Mouse (Mus musculus): ENCODE measurements around the gene Gpr183. TPM values are rescaled to one million over a fixed set of nuclear protein-coding genes. Genes with fewer than 3 reads are reported as not detected.

The Gpr183 gene
- polyA plus RNA-seq, 1 experiment: 10.3 TPM

- Histone ChIP-seq H3K36me3 (ENCODE audit: control insufficient read depth, insufficient read depth, low read length) (peaks cover 14% of the 10 kb centered on the region), H3K27me3 (ENCODE audit: control insufficient read depth, insufficient read depth, low read length) (no peaks in the 10 kb centered on the region), H3K27ac (ENCODE audit: control insufficient read depth, insufficient read depth, low read length) (peak overlapping the region; percentile 92), H3K4me3 (ENCODE audit: control insufficient read depth, insufficient read depth, low read length) (no peak overlapping the region), H3K4me1 (replicated peaks; ENCODE audit: control insufficient read depth, insufficient read depth, low read length) (peaks cover 31% of the 10 kb centered on the region)
- DNase-seq: no peak
- TF ChIP-seq POLR2A (IDR thresholded peaks at IDR 0.05; ENCODE audit: control insufficient read depth, extremely low read depth, insufficient read depth, low read length, poor library complexity) (no peak), CTCF (IDR thresholded peaks at IDR 0.05; ENCODE audit: borderline replicate concordance, control insufficient read depth, extremely low read depth, insufficient read depth, low read length, poor library complexity) (no peak)
- 13% methylated on average over 8 of the region's 8 CpGs for WGBS
Measured at GRCm38 (mm10) chr14:121906341-121906991, 58.5 kb downstream of the Gpr183 start.

GRCm38 (mm10) chr14:121904754-121905153 is 60.2 kb downstream of the Gpr183 start:
- H3K4me3 ChIP-seq (ENCODE audit: control insufficient read depth, insufficient read depth, low read length): no peak overlapping the region
- 0 out of 2 replicates have a peak overlapping the region, but pooled peaks have one; percentile 4 for H3K27ac ChIP-seq (ENCODE audit: control insufficient read depth, insufficient read depth, low read length)
- peaks cover 32% of the 10 kb centered on the region for H3K4me1 ChIP-seq (replicated peaks; ENCODE audit: control insufficient read depth, insufficient read depth, low read length)
- no peak for DNase-seq
- H3K27me3 ChIP-seq (ENCODE audit: control insufficient read depth, insufficient read depth, low read length): no peaks in the 10 kb centered on the region
- peaks cover 9% of the 10 kb centered on the region for H3K36me3 ChIP-seq (ENCODE audit: control insufficient read depth, insufficient read depth, low read length)
- WGBS: 10% methylated on average over 3 of the region's 3 CpGs
- TF ChIP-seq CTCF (IDR thresholded peaks at IDR 0.05; ENCODE audit: borderline replicate concordance, control insufficient read depth, extremely low read depth, insufficient read depth, low read length, poor library complexity) (no peak), POLR2A (IDR thresholded peaks at IDR 0.05; ENCODE audit: control insufficient read depth, extremely low read depth, insufficient read depth, low read length, poor library complexity) (no peak)

- TF ChIP-seq POLR2A (IDR thresholded peaks at IDR 0.05; ENCODE audit: control insufficient read depth, extremely low read depth, insufficient read depth, low read length, poor library complexity) (no peak), CTCF (IDR thresholded peaks at IDR 0.05; ENCODE audit: borderline replicate concordance, control insufficient read depth, extremely low read depth, insufficient read depth, low read length, poor library complexity) (no peak)
- Histone ChIP-seq H3K4me3 (ENCODE audit: control insufficient read depth, insufficient read depth, low read length) (no peak overlapping the region), H3K36me3 (ENCODE audit: control insufficient read depth, insufficient read depth, low read length) (no peaks in the 10 kb centered on the region), H3K27me3 (ENCODE audit: control insufficient read depth, insufficient read depth, low read length) (no peaks in the 10 kb centered on the region), H3K27ac (ENCODE audit: control insufficient read depth, insufficient read depth, low read length) (peak overlapping the region; percentile 51; the same call in 1 of the 2 replicates), H3K4me1 (replicated peaks; ENCODE audit: control insufficient read depth, insufficient read depth, low read length) (peaks cover 40% of the 10 kb centered on the region)
- DNase-seq: no peak
- WGBS: 38% methylated on average over 7 of the region's 7 CpGs
Measured at GRCm38 (mm10) chr14:121903381-121903876, 61.6 kb downstream of the Gpr183 start.

Other genes with a start within 250 kb of the Gpr183 start
- gene Dock9, start 167.4 kb downstream of the Gpr183 start, polyA plus RNA-seq (2012; rRNA removed): 12.9 and 13.2 TPM in 2 replicates
- gene Ubac2, start 86.6 kb downstream of the Gpr183 start, polyA plus RNA-seq (2012; rRNA removed): 102 TPM in 2 replicates
- gene Gpr18, start 49.4 kb downstream of the Gpr183 start, polyA plus RNA-seq (2012; rRNA removed): 24.8 and 32.8 TPM in 2 replicates
- gene Timm8a2, start 69.5 kb upstream of the Gpr183 start, polyA plus RNA-seq (2012; rRNA removed): 0.38 and 0.43 TPM in 2 replicates
- gene Tm9sf2, start 141.8 kb upstream of the Gpr183 start, polyA plus RNA-seq (2012; rRNA removed): 161 and 179 TPM in 2 replicates
- gene Clybl, start 216.5 kb upstream of the Gpr183 start, polyA plus RNA-seq (2012; rRNA removed): 4.3 and 5.5 TPM in 2 replicates

All from thymus, adult 2 months (tissue).